Mouse (Mus musculus) testis, adult 2 months (tissue): ENCODE measurements around the gene C1qb.

Experiments
- CTCF ChIP-seq: fragments of 200-500 bp; IDR thresholded peaks from 2 replicates; pipeline ENCODE4 v1.5.1; 2012; ENCODE audit warnings: low read depth, mild to moderate bottlenecking, inconsistent platforms, low read length, moderate library complexity; ENCODE audit not compliant: control insufficient read depth, insufficient read depth, insufficient replicate concordance
- POLR2A ChIP-seq: fragments of 200-500 bp; IDR thresholded peaks from 2 replicates; pipeline ENCODE4 v1.6.1; 2012; ENCODE audit warnings: low read depth, mild to moderate bottlenecking, inconsistent platforms, low read length, moderate library complexity; ENCODE audit not compliant: control insufficient read depth

GRCm38 (mm10) chr4:136934746-136935613, 49.0 kb upstream of the C1qb start:
- TF ChIP-seq POLR2A (no peak), CTCF (no peak)
